Mouse (Mus musculus) adrenal gland (tissue): ENCODE measurements around the gene Sulf2.

Experiments used
- intact Hi-C: fragments of 180-260 bp; cut with DNase I; formaldehyde crosslinking; loops from one replicate; pipeline ENCODE4 v1.15.1; 2025

The Sulf2 gene

GRCm38 (mm10) chr2:166091599-166091998, 63.9 kb downstream of the Sulf2 start:
- intact Hi-C loops = no loop called here

GRCm38 (mm10) chr2:166090131-166090581, 65.3 kb downstream of the Sulf2 start:
- intact Hi-C loops = no loop called here

GRCm38 (mm10) chr2:166088991-166089390, 66.5 kb downstream of the Sulf2 start:
- intact Hi-C loops = no loop called here

GRCm38 (mm10) chr2:166086457-166087233, 68.8 kb downstream of the Sulf2 start:
- intact Hi-C loops = no loop called here

- intact Hi-C loops = loop anchor here (2.0 kb wide), 1 partner anchor 479 kb away; no protein-coding TSS in a partner anchor
Measured at GRCm38 (mm10) chr2:166085780-166086179, 69.7 kb downstream of the Sulf2 start.

GRCm38 (mm10) chr2:166084964-166085363, 70.5 kb downstream of the Sulf2 start:
- intact Hi-C loops = loop anchor here (2.0 kb wide), 1 partner anchor 480 kb away; no protein-coding TSS in a partner anchor

GRCm38 (mm10) chr2:166084111-166084510, 71.4 kb downstream of the Sulf2 start:
- intact Hi-C loops = loop anchor here (2.0 kb wide), 1 partner anchor 481 kb away; no protein-coding TSS in a partner anchor

GRCm38 (mm10) chr2:166083542-166084031, 71.9 kb downstream of the Sulf2 start:
- intact Hi-C loops = loop anchor here (2.0 kb wide), 1 partner anchor 481 kb away; no protein-coding TSS in a partner anchor

- intact Hi-C loops = no loop called here
Measured at GRCm38 (mm10) chr2:166082661-166083060, 72.8 kb downstream of the Sulf2 start.

GRCm38 (mm10) chr2:166082193-166082592, 73.3 kb downstream of the Sulf2 start:
- intact Hi-C loops = no loop called here

- intact Hi-C loops = no loop called here
Measured at GRCm38 (mm10) chr2:166080967-166081750, 74.3 kb downstream of the Sulf2 start.

- intact Hi-C loops = no loop called here
Measured at GRCm38 (mm10) chr2:166079961-166080885, 75.2 kb downstream of the Sulf2 start.

GRCm38 (mm10) chr2:166079231-166079630, 76.2 kb downstream of the Sulf2 start:
- intact Hi-C loops = no loop called here

- intact Hi-C loops = no loop called here
Measured at GRCm38 (mm10) chr2:166077371-166077770, 78.1 kb downstream of the Sulf2 start.

GRCm38 (mm10) chr2:166074322-166074721, 81.1 kb downstream of the Sulf2 start:
- intact Hi-C loops = no loop called here

- intact Hi-C loops = no loop called here
Measured at GRCm38 (mm10) chr2:166073082-166073481, 82.4 kb downstream of the Sulf2 start.

GRCm38 (mm10) chr2:166071889-166072288, 83.6 kb downstream of the Sulf2 start:
- intact Hi-C loops = no loop called here

- intact Hi-C loops = no loop called here
Measured at GRCm38 (mm10) chr2:166071481-166071880, 84.0 kb downstream of the Sulf2 start.

GRCm38 (mm10) chr2:166069738-166070137, 85.7 kb downstream of the Sulf2 start:
- intact Hi-C loops = no loop called here

- intact Hi-C loops = no loop called here
Measured at GRCm38 (mm10) chr2:166069164-166069563, 86.3 kb downstream of the Sulf2 start.

GRCm38 (mm10) chr2:166068261-166068660, 87.2 kb downstream of the Sulf2 start:
- intact Hi-C loops = no loop called here
